Mouse (Mus musculus): Measurements from ENCODE around the gene Nhsl2. TPM values are rescaled to one million over a fixed set of nuclear protein-coding genes. Genes with fewer than 3 reads are reported as not detected.

The Nhsl2 gene
- polyA plus RNA-seq, 1 experiment from 2014 or later: 17.2 TPM

- no peak overlapping the region for H3K9ac ChIP-seq (ENCODE audit: low read depth, low read length)
- H3K27ac ChIP-seq (ENCODE audit: low read depth, low read length): no peak overlapping the region
- peaks cover 8% of the 10 kb centered on the region for H3K27me3 ChIP-seq (ENCODE audit: control insufficient read depth, insufficient read depth, low read length)
- WGBS (ENCODE audit: insufficient replicate concordance): 92% methylated on average over 2 of the region's 2 CpGs
- no peak overlapping the region for H3K4me2 ChIP-seq
- 0 out of 2 replicates have a peak, but pooled peaks cover 2% of the 10 kb centered on the region for H3K4me1 ChIP-seq (ENCODE audit: control insufficient read depth, insufficient read depth, low read length)
- H3K9me3 ChIP-seq (replicated peaks; ENCODE audit: control insufficient read depth, low read length): no peaks in the 10 kb centered on the region
- no peaks in the 10 kb centered on the region for H3K36me3 ChIP-seq (ENCODE audit: control insufficient read depth, insufficient read depth, low read length)
- no peak for ATAC-seq (replicated peaks; ENCODE audit: insufficient number of reproducible peaks, low FRiP score, low TSS enrichment)
- H3K4me3 ChIP-seq (ENCODE audit: low read depth, low read length): no peak overlapping the region
Observed at GRCm38 (mm10) chrX:101953256-101953655, 104.1 kb downstream of the Nhsl2 start.

GRCm38 (mm10) chrX:101953787-101954491, 104.8 kb downstream of the Nhsl2 start:
- WGBS (ENCODE audit: insufficient replicate concordance): 13% methylated on average over 29 of the region's 30 CpGs

GRCm38 (mm10) chrX:101954492-101954851, 105.3 kb downstream of the Nhsl2 start:
- Histone ChIP-seq H3K27me3 (ENCODE audit: control insufficient read depth, insufficient read depth, low read length) (peaks cover 8% of the 10 kb centered on the region), H3K9ac (ENCODE audit: low read depth, low read length) (no peak overlapping the region), H3K4me2 (peak overlapping the region; percentile 24; the same call in 1 of the 2 replicates), H3K9me3 (replicated peaks; ENCODE audit: control insufficient read depth, low read length) (no peaks in the 10 kb centered on the region), H3K36me3 (ENCODE audit: control insufficient read depth, insufficient read depth, low read length) (no peaks in the 10 kb centered on the region), H3K4me3 (ENCODE audit: low read depth, low read length) (no peak overlapping the region), H3K27ac (ENCODE audit: low read depth, low read length) (no peak overlapping the region), H3K4me1 (ENCODE audit: control insufficient read depth, insufficient read depth, low read length) (0 out of 2 replicates have a peak, but pooled peaks cover 2% of the 10 kb centered on the region)
- no peak; the same call in 1 of the 2 replicates for ATAC-seq (replicated peaks; ENCODE audit: insufficient number of reproducible peaks, low FRiP score, low TSS enrichment)
- 38% methylated on average over 6 of the region's 6 CpGs for WGBS (ENCODE audit: insufficient replicate concordance)

More at GRCm38 (mm10) chrX:101953787-101954491, 104.8 kb downstream of the Nhsl2 start:
- Histone ChIP-seq H3K36me3 (ENCODE audit: control insufficient read depth, insufficient read depth, low read length) (no peaks in the 10 kb centered on the region), H3K4me2 (peak overlapping the region; percentile 56), H3K9ac (ENCODE audit: low read depth, low read length) (0 out of 2 replicates have a peak overlapping the region, but pooled peaks have one; percentile 54), H3K4me1 (ENCODE audit: control insufficient read depth, insufficient read depth, low read length) (0 out of 2 replicates have a peak, but pooled peaks cover 2% of the 10 kb centered on the region), H3K9me3 (replicated peaks; ENCODE audit: control insufficient read depth, low read length) (no peaks in the 10 kb centered on the region), H3K27ac (ENCODE audit: low read depth, low read length) (no peak overlapping the region), H3K4me3 (ENCODE audit: low read depth, low read length) (peak overlapping the region; percentile 30), H3K27me3 (ENCODE audit: control insufficient read depth, insufficient read depth, low read length) (peaks cover 8% of the 10 kb centered on the region)
- peak; percentile 87 for ATAC-seq (replicated peaks; ENCODE audit: insufficient number of reproducible peaks, low FRiP score, low TSS enrichment)

DNA sequence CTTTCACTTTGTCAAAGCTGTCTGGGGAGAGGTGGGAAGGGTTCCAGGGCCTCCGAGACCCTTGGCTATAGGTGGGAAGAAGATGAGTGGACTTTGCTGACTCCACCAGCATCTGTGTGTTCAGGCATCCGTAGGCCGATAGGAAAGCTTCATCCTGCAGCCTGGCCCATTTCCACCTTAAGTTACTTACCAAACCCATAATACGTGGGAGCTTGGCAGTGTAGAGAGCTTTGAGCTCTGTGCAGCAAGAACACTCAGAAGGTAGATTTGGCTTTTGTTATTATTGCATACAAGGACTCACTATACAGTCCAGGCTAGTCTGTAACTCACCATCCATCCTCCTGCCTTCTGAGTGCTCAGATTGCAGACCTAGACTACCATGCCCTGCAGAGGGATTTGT, 112.7 kb downstream of the Nhsl2 start:
- Histone ChIP-seq H3K27me3 (ENCODE audit: control insufficient read depth, insufficient read depth, low read length) (peaks cover 14% of the 10 kb centered on the region; the same call in 1 of the 2 replicates), H3K9me3 (replicated peaks; ENCODE audit: control insufficient read depth, low read length) (no peaks in the 10 kb centered on the region), H3K9ac (ENCODE audit: low read depth, low read length) (no peak overlapping the region), H3K4me1 (ENCODE audit: control insufficient read depth, insufficient read depth, low read length) (0 out of 2 replicates have a peak, but pooled peaks cover 2% of the 10 kb centered on the region), H3K36me3 (ENCODE audit: control insufficient read depth, insufficient read depth, low read length) (no peaks in the 10 kb centered on the region), H3K4me3 (ENCODE audit: low read depth, low read length) (no peak overlapping the region), H3K27ac (ENCODE audit: low read depth, low read length) (no peak overlapping the region), H3K4me2 (no peak overlapping the region)
- 77% methylated on average over 4 of the region's 4 CpGs for WGBS (ENCODE audit: insufficient replicate concordance)
- ATAC-seq (replicated peaks; ENCODE audit: insufficient number of reproducible peaks, low FRiP score, low TSS enrichment): no peak

GRCm38 (mm10) chrX:101963711-101964110, 114.5 kb downstream of the Nhsl2 start:
- Histone ChIP-seq H3K36me3 (ENCODE audit: control insufficient read depth, insufficient read depth, low read length) (no peaks in the 10 kb centered on the region), H3K4me1 (ENCODE audit: control insufficient read depth, insufficient read depth, low read length) (no peaks in the 10 kb centered on the region), H3K9me3 (replicated peaks; ENCODE audit: control insufficient read depth, low read length) (no peaks in the 10 kb centered on the region), H3K9ac (ENCODE audit: low read depth, low read length) (no peak overlapping the region), H3K27ac (ENCODE audit: low read depth, low read length) (no peak overlapping the region), H3K27me3 (ENCODE audit: control insufficient read depth, insufficient read depth, low read length) (peaks cover 14% of the 10 kb centered on the region; the same call in 1 of the 2 replicates), H3K4me3 (ENCODE audit: low read depth, low read length) (no peak overlapping the region), H3K4me2 (no peak overlapping the region)
- 79% methylated on average over 3 of the region's 3 CpGs for WGBS (ENCODE audit: insufficient replicate concordance)
- no peak for ATAC-seq (replicated peaks; ENCODE audit: insufficient number of reproducible peaks, low FRiP score, low TSS enrichment)

DNA sequence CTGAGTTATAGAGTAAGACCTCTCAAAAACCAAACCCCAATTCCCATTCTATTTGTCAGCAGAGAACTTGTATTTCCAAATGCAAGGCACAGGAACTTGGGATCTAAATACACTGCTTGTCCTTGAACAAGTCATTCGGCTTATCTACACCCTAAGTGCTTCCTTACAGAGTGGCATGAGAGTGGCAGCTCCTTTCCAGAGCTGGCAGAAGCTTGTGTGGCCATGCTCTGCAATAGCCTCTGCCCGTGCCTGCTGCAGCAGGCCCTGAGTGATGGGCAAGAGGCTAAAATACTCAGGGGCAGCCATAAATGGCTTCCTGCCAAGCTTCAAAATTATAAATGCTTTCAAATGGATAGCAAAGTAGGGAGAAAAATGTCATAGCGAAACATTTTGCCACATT, 123.8 kb downstream of the Nhsl2 start:
- no peak overlapping the region for H3K27ac ChIP-seq (ENCODE audit: low read depth, low read length)
- H3K4me1 ChIP-seq (ENCODE audit: control insufficient read depth, insufficient read depth, low read length): no peaks in the 10 kb centered on the region
- H3K27me3 ChIP-seq (ENCODE audit: control insufficient read depth, insufficient read depth, low read length): peaks cover 3% of the 10 kb centered on the region; the same call in 1 of the 2 replicates
- H3K4me2 ChIP-seq: no peak overlapping the region
- no peaks in the 10 kb centered on the region for H3K36me3 ChIP-seq (ENCODE audit: control insufficient read depth, insufficient read depth, low read length)
- ATAC-seq (replicated peaks; ENCODE audit: insufficient number of reproducible peaks, low FRiP score, low TSS enrichment): no peak
- H3K9me3 ChIP-seq (replicated peaks; ENCODE audit: control insufficient read depth, low read length): no peaks in the 10 kb centered on the region
- H3K9ac ChIP-seq (ENCODE audit: low read depth, low read length): no peak overlapping the region
- WGBS (ENCODE audit: insufficient replicate concordance): 52% methylated on average over 3 of the region's 3 CpGs
- H3K4me3 ChIP-seq (ENCODE audit: low read depth, low read length): no peak overlapping the region

GRCm38 (mm10) chrX:101976931-101977330, 127.7 kb downstream of the Nhsl2 start:
- no peaks in the 10 kb centered on the region for H3K9me3 ChIP-seq (replicated peaks; ENCODE audit: control insufficient read depth, low read length)
- no peak overlapping the region for H3K4me2 ChIP-seq
- no peak overlapping the region for H3K9ac ChIP-seq (ENCODE audit: low read depth, low read length)
- 42% methylated on average over 3 of the region's 3 CpGs for WGBS (ENCODE audit: insufficient replicate concordance)
- H3K4me1 ChIP-seq (ENCODE audit: control insufficient read depth, insufficient read depth, low read length): peaks cover 3% of the 10 kb centered on the region; the same call in 1 of the 2 replicates
- H3K27me3 ChIP-seq (ENCODE audit: control insufficient read depth, insufficient read depth, low read length): peaks cover 3% of the 10 kb centered on the region; the same call in 1 of the 2 replicates
- no peak overlapping the region for H3K27ac ChIP-seq (ENCODE audit: low read depth, low read length)
- H3K36me3 ChIP-seq (ENCODE audit: control insufficient read depth, insufficient read depth, low read length): no peaks in the 10 kb centered on the region
- no peak for ATAC-seq (replicated peaks; ENCODE audit: insufficient number of reproducible peaks, low FRiP score, low TSS enrichment)
- no peak overlapping the region for H3K4me3 ChIP-seq (ENCODE audit: low read depth, low read length)

DNA sequence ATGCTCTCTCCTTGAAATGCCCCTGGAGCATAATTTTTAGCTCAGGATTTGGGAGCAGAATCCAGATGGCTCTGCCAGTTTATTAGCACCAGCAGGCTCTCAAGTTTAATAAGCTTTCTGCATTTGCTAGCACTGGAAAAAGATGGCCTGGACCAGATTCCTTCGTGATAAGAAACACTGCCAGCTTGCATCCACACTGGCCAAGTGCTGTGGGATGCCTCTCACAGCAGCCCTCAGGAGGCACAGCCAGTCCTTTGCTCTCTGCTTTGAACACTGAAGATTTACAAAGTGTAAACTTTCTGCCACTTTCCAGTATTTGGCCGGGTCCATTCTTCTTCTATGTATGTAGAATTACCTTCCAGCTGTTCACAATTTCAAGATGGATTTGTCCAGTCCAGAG, 129.7 kb downstream of the Nhsl2 start:
- Histone ChIP-seq H3K9me3 (replicated peaks; ENCODE audit: control insufficient read depth, low read length) (no peaks in the 10 kb centered on the region), H3K4me3 (ENCODE audit: low read depth, low read length) (no peak overlapping the region), H3K9ac (ENCODE audit: low read depth, low read length) (no peak overlapping the region), H3K4me2 (peak overlapping the region; percentile 27; the same call in 1 of the 2 replicates), H3K36me3 (ENCODE audit: control insufficient read depth, insufficient read depth, low read length) (no peaks in the 10 kb centered on the region), H3K27me3 (ENCODE audit: control insufficient read depth, insufficient read depth, low read length) (no peaks in the 10 kb centered on the region), H3K27ac (ENCODE audit: low read depth, low read length) (peak overlapping the region; percentile 79), H3K4me1 (ENCODE audit: control insufficient read depth, insufficient read depth, low read length) (peaks cover 7% of the 10 kb centered on the region; the same call in 1 of the 2 replicates)
- WGBS (ENCODE audit: insufficient replicate concordance): 32% methylated on average over 2 of the region's 2 CpGs
- no peak for ATAC-seq (replicated peaks; ENCODE audit: insufficient number of reproducible peaks, low FRiP score, low TSS enrichment)

All from heart, embryonic 11.5 days (tissue).